Mouse (Mus musculus) spleen, adult 2 months (tissue): ENCODE data around the gene Gja10.

ENCODE experiments used
- CTCF ChIP-seq: fragments of 200-500 bp; IDR thresholded peaks from 2 replicates; pipeline ENCODE4 v1.5.1; 2011; ENCODE audit warnings: mild to moderate bottlenecking, inconsistent platforms; ENCODE audit not compliant: insufficient read depth, insufficient read length, insufficient replicate concordance; ENCODE audit errors: extremely low read depth
- POLR2A ChIP-seq: fragments of 200-500 bp; IDR thresholded peaks from 2 replicates; pipeline ENCODE4 v1.6.1; 2011; ENCODE audit warnings: low read depth, low read length, inconsistent platforms

DNA sequence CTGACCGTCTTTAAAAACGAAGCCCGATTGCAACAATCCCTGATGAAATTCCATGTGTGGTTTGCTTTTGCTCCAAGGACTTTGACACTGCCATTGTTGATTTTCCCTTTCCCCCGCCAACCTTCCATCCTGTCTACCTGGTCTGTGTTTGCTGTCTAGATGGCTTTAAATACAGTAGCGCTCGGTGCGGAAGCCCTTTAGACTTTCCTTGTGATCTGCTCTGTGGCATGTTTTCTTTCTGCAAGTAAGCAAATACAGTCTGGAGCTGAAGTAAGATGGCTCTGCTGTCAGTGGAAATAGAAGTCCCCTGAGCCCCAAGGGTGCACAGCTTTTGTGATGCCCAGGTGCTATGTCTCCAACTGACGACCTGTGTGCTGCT lies 31.6 kb downstream of the Gja10 start:
- no peak for TF ChIP-seq POLR2A
- TF ChIP-seq CTCF = no peak
